Mouse (Mus musculus): Measurements from ENCODE around the gene Ccdc73.
"Not testable (repeated sequence)": the region's sequence is repeated elsewhere in the genome, so short reads cannot be mapped to it uniquely, and the experiment has no call there.

Gene Ccdc73

DNA sequence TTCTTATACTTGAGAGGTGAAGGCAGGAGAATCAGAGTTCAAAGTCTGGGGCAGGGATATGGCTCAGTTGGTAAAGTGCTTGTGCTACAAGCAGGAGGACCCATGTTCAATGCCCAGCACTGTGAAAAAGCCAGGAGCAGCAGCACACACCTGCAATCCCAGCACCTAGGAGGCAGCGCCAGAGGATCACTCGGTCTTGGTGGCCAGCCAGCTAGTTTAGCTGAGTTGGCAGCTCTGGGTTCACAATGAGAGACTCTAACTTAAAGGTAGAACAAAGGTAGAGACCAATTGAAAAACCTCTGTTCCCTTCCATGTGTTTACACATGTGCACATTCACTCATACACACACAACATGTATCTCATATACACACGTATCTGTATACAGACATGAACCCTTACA is 1.5 kb downstream of the Ccdc73 start:
- no peak for DNase-seq (ENCODE audit: low read depth, low spot score)

DNA sequence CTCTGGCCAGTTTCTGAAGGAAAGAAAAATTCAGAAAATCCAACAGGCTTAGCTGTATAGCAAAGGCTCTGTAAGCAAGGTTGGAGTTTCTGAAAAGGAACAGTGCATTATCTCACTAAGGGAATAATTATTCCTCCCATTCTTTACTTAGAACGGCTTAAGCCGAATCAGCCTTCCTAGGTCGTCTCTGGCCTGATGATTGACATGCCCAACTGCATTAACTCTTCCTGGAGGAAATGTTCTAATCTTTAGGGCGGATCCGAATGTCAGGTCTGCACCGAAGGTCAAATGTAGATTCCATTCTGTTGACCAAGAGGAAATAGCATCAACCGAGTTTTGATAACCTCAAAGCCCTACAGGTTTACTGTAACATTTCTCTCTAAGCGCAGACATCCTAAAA is 11.2 kb downstream of the Ccdc73 start:
- no peak for DNase-seq (ENCODE audit: low read depth, low spot score)

DNA sequence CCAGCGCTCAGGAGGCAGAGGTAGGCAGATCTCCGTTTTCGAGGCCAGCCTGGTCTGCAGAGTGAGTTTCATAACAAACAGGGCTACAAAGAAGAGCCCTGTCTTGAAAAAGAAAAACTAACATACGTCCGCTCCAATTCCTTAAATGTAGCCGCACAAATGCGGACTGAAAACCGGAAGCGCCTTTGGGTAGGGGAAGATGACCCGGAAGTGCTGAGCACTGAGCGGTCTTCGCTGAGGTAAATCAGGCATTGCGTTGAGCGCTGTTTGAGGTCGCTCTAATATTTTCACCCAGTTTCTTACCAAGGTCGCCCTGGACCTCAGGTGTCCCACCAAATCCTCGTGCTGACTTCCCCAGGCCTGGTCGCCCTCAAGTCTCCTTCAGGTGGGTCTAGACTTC is 18.5 kb downstream of the Ccdc73 start:
- DNase-seq (ENCODE audit: low read depth, low spot score) = no peak

DNA sequence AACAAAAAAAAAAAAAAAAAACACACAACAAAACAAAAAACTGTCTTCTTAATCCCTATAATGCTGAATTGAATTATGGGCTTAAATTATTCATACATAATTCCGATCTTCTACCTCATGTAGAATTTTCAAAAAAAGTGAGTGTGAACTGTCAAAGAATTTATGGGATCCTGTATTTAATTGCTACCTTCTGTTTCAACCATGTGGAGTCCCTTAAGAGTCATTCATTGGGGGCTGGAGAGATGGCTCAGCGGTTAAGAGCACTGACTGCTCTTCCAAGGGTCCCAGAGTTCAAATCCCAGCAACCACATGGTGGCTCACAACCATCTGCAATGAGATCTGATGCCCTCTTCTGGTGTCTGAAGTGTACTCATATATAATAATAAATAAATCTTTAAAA is 19.7 kb downstream of the Ccdc73 start:
- DNase-seq (ENCODE audit: low read depth, low spot score) = not testable (repeated sequence)

DNA sequence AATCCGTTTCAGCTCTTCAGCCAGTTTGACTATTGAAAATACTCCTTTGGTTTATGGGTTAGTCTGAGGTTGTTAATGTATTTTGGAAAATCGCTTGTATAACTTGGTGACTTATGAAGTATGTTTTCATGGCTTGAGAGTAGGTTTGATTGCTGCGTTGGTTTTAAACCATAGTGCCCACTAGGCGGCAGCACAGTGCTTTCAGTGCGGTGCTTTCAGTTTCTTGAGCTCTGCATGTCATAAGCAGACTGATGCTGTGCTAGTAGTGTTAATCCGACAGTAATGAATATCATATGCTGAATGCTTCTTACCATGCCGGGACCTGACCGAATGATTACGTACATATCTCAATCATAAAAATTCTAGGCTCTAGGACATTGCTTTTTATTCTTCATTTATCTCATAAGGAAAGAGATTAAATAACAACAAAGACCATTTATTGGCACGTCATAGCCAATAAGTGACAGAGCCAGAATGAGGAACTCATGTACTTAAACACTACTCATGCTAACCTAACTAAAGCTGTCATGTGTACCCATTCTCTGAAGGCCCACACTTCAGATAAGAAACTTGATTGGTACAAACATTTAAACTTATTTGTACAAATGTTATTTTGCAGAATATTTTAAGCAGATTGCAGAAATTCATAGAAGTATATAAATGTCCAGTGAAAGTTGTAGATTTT is 20.4 kb downstream of the Ccdc73 start:
- DNase-seq (ENCODE audit: low read depth, low spot score) = peak; percentile 74

DNA sequence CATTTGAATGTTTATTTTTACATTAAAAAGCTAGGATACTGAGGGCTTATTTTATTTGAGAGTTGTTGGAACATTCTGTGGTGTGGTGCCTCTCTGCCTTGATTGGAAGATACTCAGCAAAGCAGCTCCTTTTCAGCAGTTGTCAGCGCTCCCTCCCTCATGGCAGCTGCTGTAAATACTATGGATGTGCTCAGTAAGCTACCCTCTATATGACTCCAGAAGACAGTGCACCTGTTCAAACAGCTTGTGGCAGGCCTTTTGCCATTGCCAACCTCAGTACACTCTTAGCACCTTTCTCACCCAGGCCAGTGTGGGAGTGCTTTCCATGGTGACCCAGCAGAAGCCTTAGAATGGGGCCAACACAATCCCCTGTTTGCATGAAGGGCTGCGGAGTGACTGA is 32.4 kb downstream of the Ccdc73 start:
- no peak for DNase-seq (ENCODE audit: low read depth, low spot score)

DNA sequence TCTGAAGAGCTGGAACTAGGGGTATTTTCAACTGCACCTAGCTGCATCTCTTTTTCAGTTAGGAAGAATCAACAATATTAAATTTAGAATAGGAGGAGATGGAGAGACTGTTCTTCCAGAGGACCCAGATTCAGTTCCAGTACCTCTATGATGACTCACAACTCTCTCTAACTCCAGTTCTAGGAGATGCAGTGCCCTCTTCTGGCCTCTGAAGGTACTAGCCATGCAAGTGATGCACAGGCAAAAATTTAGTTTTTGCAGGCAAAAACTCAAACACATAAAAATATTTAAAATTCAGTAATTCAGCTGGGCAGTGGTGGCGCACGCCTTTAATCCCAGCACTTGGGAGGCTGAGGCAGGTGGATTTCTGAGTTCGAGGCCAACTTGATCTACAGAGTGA is 48.1 kb downstream of the Ccdc73 start:
- DNase-seq (ENCODE audit: low read depth, low spot score) = no peak

DNA sequence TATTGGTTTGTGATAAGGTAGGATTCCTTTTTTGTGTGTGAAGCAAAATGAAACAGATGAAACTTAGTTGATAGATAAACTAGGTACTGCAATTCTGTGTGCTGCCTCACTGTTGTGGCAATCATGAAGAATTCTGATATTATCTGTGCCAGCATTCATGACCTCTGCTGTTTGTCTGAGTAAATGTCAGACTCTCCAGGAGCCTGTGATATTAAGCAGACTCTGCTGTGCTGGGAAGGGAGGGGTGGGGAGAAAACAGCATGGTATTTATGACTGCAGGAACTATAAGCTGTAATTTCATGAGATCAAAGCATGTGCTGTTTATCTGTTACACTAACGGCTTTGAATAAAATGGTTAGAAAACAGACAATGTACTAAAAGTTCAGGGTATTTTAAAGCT is 96.9 kb downstream of the Ccdc73 start:
- DNase-seq (ENCODE audit: low read depth, low spot score) = no peak

DNA sequence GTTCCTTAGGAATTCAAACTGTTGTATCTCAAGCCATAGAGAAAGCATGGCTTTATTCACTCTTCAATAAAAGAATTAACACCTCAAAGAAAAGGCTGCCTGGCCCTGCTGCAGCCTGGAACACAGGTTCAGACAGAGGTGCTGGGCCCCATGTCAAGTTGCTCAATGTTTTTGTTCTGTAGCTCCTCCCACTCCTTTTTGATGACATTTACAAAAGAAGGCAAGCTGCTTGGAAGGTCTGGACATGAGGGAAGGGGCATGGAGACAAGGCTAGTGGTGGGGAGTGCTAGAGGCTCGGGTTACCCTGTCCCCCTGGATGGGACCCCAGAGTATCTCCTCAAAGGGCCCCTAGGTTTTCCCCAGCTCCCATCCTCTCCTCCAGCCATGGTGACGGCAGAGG is 114.1 kb downstream of the Ccdc73 start:
- no peak for DNase-seq (ENCODE audit: low read depth, low spot score)

DNA sequence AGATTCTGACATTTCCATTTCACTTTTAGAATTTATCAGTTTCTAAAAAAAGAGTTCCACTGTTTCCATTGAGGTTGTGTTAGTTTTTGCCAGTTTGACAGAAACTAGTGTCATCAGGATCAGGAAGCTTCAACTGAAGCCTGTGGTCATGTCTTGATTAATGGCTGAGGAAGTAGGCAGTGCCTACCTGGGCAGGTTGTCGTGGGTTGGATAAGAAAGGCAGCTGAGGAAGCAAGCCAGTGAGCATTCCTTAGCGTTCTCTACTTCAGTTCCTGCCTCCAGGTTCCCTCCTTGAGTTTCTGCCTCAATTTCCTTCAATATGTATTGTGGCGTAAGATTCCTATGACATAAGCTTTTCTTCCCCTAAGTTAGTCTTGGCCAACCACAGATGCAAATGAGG is 118.2 kb downstream of the Ccdc73 start:
- DNase-seq (ENCODE audit: low read depth, low spot score) = no peak

DNA sequence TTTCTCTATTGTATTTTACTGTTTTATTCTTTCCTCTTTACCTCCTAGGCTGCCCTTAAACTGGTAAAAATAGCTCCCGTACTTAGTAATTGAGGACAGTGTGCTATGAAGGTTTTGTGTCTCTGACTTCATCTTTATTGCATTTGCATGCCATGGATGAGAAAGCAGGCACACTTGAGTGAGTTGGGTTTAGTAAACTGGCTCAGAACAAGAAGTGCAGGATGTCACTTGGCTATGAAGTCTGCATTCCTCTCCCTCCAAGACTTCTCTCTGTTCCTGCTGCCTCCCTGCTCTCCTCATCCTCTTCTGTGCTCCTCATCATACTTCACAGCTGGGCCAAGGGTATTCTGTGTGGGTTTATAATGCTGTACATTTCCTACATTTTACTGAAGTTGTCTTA is 121.4 kb downstream of the Ccdc73 start:
- no peak for DNase-seq (ENCODE audit: low read depth, low spot score)

DNA sequence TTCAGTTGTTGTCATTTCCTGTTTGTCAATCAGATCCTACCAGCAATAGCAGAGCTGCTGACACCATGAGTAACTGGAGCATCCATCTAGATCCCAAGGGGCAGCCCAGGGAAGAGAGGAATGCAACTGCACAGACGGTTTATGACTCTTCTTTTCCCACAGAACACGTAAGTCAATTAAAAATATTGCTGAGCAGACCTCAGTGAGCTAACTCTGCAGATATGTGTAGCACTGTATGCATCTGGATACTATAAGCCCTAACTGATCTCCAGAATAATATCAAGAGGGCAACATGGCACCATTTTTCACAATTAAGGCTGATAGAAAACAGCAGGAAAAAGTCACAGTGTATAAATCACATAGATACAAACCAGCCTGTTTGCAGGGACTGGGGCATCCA is 126.8 kb downstream of the Ccdc73 start:
- no peak for DNase-seq (ENCODE audit: low read depth, low spot score)

DNA sequence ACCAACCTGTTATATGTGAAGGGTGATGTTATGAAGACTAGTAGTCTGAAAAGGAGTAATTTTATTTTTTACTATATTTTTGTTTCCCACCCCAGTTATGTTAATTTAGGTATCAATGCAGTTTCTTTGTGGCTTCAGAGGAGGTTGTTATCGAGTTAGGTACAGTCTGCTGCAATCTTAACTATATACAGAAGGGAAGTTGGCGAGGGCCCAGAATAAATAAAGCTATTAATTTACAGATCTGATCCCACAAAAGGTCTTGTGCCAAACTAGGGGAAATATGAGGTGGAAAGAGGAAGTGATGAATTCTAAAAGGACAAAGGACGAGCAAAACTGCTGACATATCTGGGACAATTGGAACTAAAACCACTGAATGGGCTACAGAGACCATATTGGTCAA is 128.6 kb downstream of the Ccdc73 start:
- no peak for DNase-seq (ENCODE audit: low read depth, low spot score)

DNA sequence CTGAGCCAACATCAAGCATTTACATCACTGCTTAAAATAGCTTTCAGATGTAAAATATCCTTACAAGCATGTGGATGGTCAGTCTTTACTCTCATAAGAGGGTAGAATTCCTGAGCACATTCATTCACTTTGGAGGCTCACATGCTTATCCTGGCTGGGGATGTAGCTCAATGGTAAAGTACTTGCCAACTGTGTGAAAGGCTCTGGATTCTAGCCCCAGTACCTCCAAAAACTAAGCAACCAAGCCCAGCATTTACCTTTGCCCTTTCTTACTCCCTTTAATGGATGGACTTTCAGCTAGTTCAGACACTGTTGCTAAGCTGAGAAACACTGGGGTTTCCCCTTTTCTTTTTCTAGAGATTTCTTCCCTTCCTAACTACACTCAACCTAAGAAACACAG is 139.6 kb downstream of the Ccdc73 start:
- no peak for DNase-seq (ENCODE audit: low read depth, low spot score)

DNA sequence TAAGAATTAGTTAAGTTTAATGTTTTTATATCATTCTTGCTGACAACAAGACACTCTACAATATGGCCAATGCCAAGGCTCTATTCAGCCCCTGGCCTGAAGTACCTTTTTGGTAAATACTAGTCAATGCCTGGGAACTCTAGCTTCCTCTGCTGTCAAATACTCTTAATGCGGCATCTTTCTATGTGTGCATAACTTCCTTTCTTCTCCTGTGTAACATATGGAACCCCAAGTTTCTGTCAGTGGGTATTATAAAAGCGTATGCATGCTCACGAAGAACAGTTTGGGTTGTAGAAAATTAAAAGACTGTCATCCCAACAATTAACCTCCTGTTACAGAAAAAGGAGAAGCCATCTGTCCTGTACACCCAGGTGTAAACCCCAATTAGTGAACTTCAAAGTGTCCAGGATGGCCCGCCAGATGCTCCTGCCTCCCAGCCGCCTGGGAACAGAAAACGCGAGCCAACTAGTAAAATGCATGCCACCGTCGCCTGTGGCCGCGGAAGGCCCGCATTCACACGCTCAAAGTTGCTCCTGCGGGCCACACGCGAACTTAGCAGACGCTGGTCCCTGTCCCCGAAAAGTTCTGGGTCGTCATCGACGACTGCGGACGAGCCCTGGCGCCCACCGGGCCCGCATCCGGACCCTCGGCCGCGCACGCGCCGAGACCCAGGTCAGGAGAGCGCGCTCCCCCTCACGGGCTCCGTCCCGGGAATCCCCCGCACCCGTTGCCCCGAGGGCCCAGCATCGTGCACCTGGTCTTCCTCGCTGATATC is 148.8 kb downstream of the Ccdc73 start:
- peak; percentile 1 for DNase-seq (ENCODE audit: low read depth, low spot score)

DNA sequence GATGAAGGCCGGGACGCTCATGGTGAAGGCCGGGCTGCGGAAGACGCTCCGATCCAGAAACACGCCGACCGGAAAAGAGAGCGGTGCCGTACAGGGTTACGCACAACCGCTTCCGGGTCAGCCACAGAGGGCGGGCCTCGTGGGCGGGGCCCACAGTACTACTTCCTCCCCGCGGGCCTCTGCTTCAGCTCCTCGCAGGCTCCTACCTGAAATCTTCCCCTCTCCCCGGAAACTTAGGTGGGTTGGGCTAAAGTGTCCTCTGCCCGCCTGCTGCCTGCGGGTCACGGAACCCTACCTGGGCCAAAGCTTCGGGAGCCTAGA is 149.3 kb downstream of the Ccdc73 start, which contains the start of gene Eif3m:
Gene Eif3m (minus strand): TSS at position 114 of the 321 bp plus-strand sequence.
- peak; percentile 83 for DNase-seq (ENCODE audit: low read depth, low spot score)

DNA sequence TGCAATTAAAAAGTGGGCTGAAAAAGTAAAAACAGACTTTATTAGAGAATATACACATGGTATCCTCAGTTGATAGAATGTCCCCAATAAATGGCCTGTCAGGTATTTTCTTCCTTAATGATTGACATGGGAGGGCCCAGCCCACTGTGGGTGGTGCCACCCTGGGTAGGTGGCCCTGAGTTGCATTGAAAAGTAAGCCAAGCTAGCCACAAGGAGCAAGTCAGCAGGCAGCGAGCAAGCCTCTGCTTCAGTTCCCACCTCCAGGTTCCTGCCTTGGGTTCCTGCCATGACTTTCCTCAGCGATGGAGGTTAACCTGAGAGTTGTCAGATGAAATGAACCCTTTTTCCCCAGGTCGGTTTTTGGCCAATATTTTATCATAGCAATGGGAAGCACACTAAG is 150.2 kb downstream of the Ccdc73 start:
- DNase-seq (ENCODE audit: low read depth, low spot score) = no peak

DNA sequence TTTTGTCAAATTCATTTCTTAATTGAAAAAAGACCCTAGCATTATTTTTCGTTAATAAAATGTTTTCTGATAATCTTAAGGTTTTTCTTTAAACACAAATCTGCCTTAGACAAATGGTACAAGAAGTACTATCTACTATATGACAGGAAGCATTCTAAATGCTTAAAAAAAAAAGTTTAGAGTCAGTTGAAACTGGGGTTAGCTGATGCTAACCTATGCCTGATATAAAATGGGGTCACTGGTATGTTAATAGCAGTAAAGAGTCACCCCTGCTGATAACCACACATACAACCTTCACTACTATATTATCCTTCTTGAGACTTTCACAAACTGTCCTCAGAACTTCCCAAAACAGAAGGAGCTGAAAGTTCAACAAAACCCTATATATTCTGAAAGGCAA is 151.9 kb downstream of the Ccdc73 start:
- no peak for DNase-seq (ENCODE audit: low read depth, low spot score)

DNA sequence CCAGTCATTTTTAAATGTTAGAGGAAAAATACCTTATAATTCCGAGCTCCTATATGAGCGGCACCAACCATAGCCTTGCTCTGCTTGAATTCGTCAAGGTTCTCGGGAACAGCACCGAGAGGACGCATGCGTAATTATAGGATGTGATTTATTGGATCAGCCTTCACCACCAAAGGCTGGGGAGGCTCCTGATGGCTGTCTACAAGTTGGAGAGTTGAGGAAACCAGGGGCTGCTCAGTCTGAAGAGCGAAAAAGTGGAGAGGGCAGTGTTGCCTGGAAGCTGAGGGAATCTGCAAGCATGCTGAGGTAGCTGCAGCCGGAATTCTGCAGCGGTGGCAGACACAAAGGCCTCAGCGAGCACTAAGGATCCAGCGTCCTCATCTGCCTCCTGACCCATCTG is 153.7 kb downstream of the Ccdc73 start:
- DNase-seq (ENCODE audit: low read depth, low spot score) = no peak

DNA sequence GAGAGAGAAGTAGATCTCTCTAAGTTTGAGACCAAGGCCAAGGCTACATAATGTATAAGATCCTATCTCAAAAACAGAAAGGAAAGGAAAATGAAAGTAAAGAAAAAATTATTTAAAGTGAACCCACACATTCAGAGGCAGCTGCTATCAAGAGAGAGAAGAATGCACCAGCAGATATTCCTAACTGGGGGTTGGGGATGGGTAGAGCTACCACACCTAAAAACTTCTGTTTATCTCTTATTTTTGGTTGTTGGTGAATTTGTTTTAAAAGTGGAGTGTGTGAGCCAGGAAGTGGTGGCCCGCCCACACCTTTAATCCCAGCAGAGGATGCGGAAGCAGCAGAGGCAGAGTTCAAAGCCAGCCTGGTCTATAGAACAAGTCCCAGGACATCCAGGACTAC is 154.2 kb downstream of the Ccdc73 start:
- no peak for DNase-seq (ENCODE audit: low read depth, low spot score)

DNA sequence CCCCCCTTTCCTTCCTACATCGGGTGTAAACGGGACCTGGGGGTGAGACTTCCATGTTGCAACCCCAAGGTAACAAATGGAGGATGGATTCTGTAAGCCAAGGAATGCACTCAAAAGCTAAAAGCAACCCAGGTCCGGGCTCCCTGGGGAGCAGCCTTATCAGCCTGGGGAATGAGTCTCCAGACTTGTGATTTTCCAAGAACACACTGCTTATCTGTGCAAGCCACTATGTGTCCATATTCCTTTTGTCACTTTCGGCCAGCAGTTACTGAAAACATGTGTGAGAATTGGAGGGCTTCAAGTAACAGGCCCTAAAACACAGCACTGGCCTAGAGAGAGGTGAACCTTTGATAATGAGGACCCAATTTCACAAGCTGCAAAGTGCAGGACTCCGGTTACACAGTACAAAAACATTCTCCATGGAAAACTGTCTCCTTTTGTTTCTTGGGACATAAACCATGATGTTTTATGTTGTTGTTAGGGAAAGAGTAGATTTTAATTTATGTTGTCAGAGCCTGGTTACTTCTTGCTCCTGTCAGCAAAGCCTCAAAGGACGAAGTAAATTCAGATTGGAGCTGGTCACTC is 155.5 kb downstream of the Ccdc73 start:
- DNase-seq (ENCODE audit: low read depth, low spot score) = no peak

DNA sequence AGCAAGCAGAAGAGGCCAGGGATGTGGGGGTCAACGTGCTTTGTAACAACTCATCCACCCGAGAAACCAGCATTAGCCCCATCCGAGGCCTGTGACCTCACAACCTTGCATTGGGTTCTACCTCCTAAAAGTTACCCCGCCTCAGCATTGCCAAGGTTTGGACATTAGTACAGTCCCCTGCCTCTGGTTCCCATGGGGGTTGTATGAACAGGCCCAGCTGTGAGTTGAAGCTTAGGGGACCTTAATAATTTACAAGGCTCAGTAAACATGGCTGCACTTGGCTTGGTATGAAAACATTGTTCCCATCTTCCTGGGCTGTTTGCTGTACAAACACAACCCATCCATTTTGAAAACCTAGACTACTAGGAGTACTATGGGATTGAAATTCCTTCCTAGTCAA is 156.2 kb downstream of the Ccdc73 start:
- DNase-seq (ENCODE audit: low read depth, low spot score) = no peak

DNA sequence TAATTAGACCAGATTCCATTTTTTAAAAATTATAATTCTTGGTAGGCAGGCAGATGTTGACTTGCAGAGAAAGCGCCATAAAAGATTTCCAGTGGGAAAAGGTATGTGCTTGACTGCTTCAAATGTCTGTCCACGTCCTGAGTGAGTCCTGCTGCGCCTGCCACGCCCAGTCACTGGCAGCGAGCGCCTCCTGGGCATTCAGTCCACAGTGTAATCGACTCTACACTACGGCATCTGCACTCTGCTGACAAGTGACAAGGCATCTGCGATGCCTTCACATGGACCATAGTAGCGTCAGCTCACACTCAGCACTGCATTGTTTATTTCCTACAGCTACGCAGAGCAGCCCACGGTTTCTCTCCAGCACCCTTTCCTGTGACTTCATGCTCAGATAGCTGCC is 158.0 kb downstream of the Ccdc73 start:
- DNase-seq (ENCODE audit: low read depth, low spot score) = not testable (repeated sequence)
